Mouse (Mus musculus) embryonic facial prominence, embryonic 12.5 days (tissue): ENCODE data around the gene Adprhl1. TPM values are rescaled to one million over a fixed set of nuclear protein-coding genes. Genes with fewer than 3 reads are reported as not detected.

Experiments
- ATAC-seq: fragments of 200-750 bp; cut with Nextera tagmentation; 2 replicates; pipeline ENCODE4 v1.8.0; 2017; ENCODE audit not compliant: insufficient number of reproducible peaks, insufficient read depth, low FRiP score, low TSS enrichment
- H3K27ac ChIP-seq: fragments of 300-500 bp; sonication (generic); 2 replicates; pipeline ENCODE4 v1.5.1; 2016; ENCODE audit warnings: mild to moderate bottlenecking
- H3K27me3 ChIP-seq: fragments of 300-500 bp; sonication (generic); 2 replicates; pipeline ENCODE4 v1.6.1; 2016; ENCODE audit warnings: mild to moderate bottlenecking, moderate library complexity
- H3K36me3 ChIP-seq: fragments of 300-500 bp; sonication (generic); 2 replicates; pipeline ENCODE4 v1.6.1; 2016; ENCODE audit warnings: mild to moderate bottlenecking
- H3K4me1 ChIP-seq: fragments of 300-500 bp; sonication (generic); 2 replicates; pipeline ENCODE4 v1.6.1; 2016
- H3K4me2 ChIP-seq: fragments of 300-500 bp; sonication (generic); replicated peaks from 2 replicates; pipeline ENCODE4 v1.6.1; 2016; ENCODE audit warnings: mild to moderate bottlenecking, moderate library complexity
- H3K4me3 ChIP-seq: fragments of 300-500 bp; sonication (generic); 2 replicates; pipeline ENCODE4 v1.5.1; 2016; ENCODE audit warnings: mild to moderate bottlenecking
- H3K9ac ChIP-seq: fragments of 300-500 bp; sonication (generic); 2 replicates; pipeline ENCODE4 v1.6.1; 2016; ENCODE audit warnings: mild to moderate bottlenecking, moderate library complexity
- H3K9me3 ChIP-seq: fragments of 300-500 bp; sonication (generic); 2 replicates; pipeline ENCODE4 v1.6.1; 2016; ENCODE audit warnings: mild to moderate bottlenecking, moderate library complexity
- WGBS: fragments of 180-500 bp; shearing (Covaris S2); methylation state at CpG from one replicate; pipeline ENCODE4 v1.1.7; 2016; 5-methylcytosine and 5-hydroxymethylcytosine counted together
- microRNA counts: library from miRNA; unstranded; fragments of <30 nt; microRNA quantifications from one replicate; lab custom pipeline; 2017
- microRNA-seq: library from miRNA; unstranded; fragments of <30 nt; microRNA quantifications from one replicate; pipeline ENCODE4, GENCODE M21; 2017
- polyA plus RNA-seq: library from polyadenylated mRNA; unstranded; fragments of >200 nt; fragmentation: Nextera tagmentation; extraction: Ambion mirVana; gene quantifications from 2 replicates; pipeline ENCODE4 v1.2.1, GENCODE M21; 2016

Adprhl1 gene
- polyA plus RNA-seq, 1 experiment from 2014 or later, result 0.49 TPM

DNA sequence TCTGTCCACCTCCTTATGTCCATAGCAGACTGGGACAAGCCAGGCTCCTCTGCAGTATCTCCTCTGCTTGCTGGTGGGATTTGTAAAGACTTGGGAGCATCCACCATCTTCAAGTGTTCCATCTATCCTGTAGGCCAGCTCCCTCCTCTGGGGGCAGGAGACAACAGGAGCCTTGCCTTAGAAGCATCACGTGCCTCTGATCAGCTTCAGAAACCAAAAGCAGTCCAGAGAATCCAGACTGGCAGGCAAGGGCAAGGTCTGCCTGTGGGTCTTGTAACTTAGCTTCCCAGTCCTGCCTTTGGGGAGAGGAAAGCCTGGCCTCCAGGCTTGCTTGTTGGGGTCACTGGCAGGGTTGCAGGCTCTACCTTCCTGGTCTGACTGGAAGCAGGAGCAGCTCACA, 78.3 kb downstream of the Adprhl1 start:
- no peak overlapping the region for H3K4me2 ChIP-seq
- 94% methylated on average over 1 of the region's 1 CpGs for WGBS
- no peaks in the 10 kb centered on the region for H3K27me3 ChIP-seq
- H3K9me3 ChIP-seq, result no peaks in the 10 kb centered on the region
- no peak overlapping the region for H3K4me3 ChIP-seq
- no peak overlapping the region for H3K9ac ChIP-seq
- no peak overlapping the region for H3K27ac ChIP-seq
- no peaks in the 10 kb centered on the region for H3K4me1 ChIP-seq
- ATAC-seq, result no peak
- H3K36me3 ChIP-seq, result peaks cover 66% of the 10 kb centered on the region

DNA sequence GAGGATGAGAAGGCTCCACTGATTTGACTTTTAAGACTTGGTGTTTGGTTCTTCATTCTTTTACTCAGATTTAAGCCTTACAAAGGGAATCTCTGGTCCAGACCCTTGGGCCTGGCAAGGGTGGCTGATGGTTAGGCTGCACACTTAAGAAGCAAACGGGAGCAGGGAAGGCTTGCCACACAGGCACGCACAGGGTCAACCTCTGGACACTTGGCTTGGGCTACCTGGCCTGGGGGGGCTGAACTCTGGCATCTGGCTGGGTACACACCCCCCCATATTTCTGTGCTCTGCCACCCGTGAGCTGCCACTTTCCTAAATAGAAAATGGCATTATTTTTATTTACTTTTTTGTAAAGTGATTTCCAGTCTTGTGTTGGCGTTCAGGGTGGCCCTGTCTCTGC, 79.2 kb downstream of the Adprhl1 start:
- Histone ChIP-seq H3K4me1 (no peaks in the 10 kb centered on the region), H3K9me3 (no peaks in the 10 kb centered on the region), H3K36me3 (peaks cover 70% of the 10 kb centered on the region), H3K4me2 (no peak overlapping the region), H3K27me3 (no peaks in the 10 kb centered on the region), H3K9ac (no peak overlapping the region), H3K27ac (no peak overlapping the region), H3K4me3 (no peak overlapping the region)
- ATAC-seq, result no peak
- 94% methylated on average over 4 of the region's 4 CpGs for WGBS

DNA sequence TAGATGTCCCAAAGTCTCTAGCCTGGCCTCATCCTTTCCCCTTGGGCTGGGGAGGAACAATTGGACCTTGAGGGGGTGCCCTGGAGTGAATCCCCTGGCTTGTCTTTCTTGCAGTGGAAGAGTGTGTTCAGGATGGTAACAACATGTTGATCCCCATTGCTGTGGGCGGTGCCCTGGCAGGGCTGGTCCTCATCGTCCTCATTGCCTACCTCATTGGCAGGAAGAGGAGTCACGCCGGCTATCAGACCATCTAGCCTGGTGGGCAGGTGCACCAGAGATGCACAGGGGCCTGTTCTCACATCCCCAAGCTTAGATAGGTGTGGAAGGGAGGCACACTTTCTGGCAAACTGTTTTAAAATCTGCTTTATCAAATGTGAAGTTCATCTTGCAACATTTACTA, 79.7 kb downstream of the Adprhl1 start:
- peaks cover 75% of the 10 kb centered on the region for H3K36me3 ChIP-seq
- no peak overlapping the region for H3K4me3 ChIP-seq
- H3K27me3 ChIP-seq, result no peaks in the 10 kb centered on the region
- 95% methylated on average over 4 of the region's 4 CpGs for WGBS
- H3K4me2 ChIP-seq, result no peak overlapping the region
- no peak overlapping the region for H3K9ac ChIP-seq
- H3K9me3 ChIP-seq, result no peaks in the 10 kb centered on the region
- ATAC-seq, result no peak
- H3K4me1 ChIP-seq, result no peaks in the 10 kb centered on the region
- H3K27ac ChIP-seq, result no peak overlapping the region

MicroRNA genes within 50 kb of the gene (microRNA counts, 519-probe panel; counts per million panel counts)
- 460 counts per million, percentile 65 among the panel's probes with 10 or more counts for microRNA mmu-miR-1968 (lab: Ali Mortazavi, UCI)

Small RNAs within 50 kb of the gene (microRNA-seq; reads per million reads assigned to microRNA genes)
- gene Mir1968, result 12.2 reads per million, percentile 29 among the genes with 10 or more reads in this experiment

Other genes starting within 250 kb of the Adprhl1 start
- not detected in 2 replicates for gene F7, start 228.1 kb downstream of the Adprhl1 start, polyA plus RNA-seq
- gene F10, start 216.9 kb downstream of the Adprhl1 start, polyA plus RNA-seq, result 0.37 and 0.78 TPM in 2 replicates
- 0.33 and 0.45 TPM in 2 replicates for gene Proz, start 193.2 kb downstream of the Adprhl1 start, polyA plus RNA-seq
- 52.9 and 53.2 TPM in 2 replicates for gene Pcid2, start 148.7 kb downstream of the Adprhl1 start, polyA plus RNA-seq
- gene Cul4a, start 148.5 kb downstream of the Adprhl1 start, polyA plus RNA-seq, result 108 and 109 TPM in 2 replicates
- 236 and 247 TPM in 2 replicates for gene Lamp1, start 95.0 kb downstream of the Adprhl1 start, polyA plus RNA-seq
- gene Grtp1, start 53.5 kb downstream of the Adprhl1 start, polyA plus RNA-seq, result 13.1 and 15.0 TPM in 2 replicates
- gene Dcun1d2, start 34.0 kb upstream of the Adprhl1 start, polyA plus RNA-seq, result 33.4 and 34.4 TPM in 2 replicates
- gene Tmco3, start 34.0 kb upstream of the Adprhl1 start, polyA plus RNA-seq, result 54.2 TPM in 2 replicates
- 174 and 176 TPM in 2 replicates for gene Tfdp1, start 84.6 kb upstream of the Adprhl1 start, polyA plus RNA-seq
- not detected in 2 replicates for gene Atp4b, start 142.7 kb upstream of the Adprhl1 start, polyA plus RNA-seq
- not detected in 2 replicates for gene Grk1, start 150.9 kb upstream of the Adprhl1 start, polyA plus RNA-seq
- 0.14 and 0.37 TPM in 2 replicates for gene Tmem255b, start 181.0 kb upstream of the Adprhl1 start, polyA plus RNA-seq
- 12.1 and 12.5 TPM in 2 replicates for gene Gas6, start 240.3 kb upstream of the Adprhl1 start, polyA plus RNA-seq